Mouse (Mus musculus) hindbrain, embryonic 10.5 days (tissue): ENCODE results near the gene Hsd17b1. TPM values are rescaled to one million over a fixed set of nuclear protein-coding genes. Genes with fewer than 3 reads are reported as not detected.
"Not testable (repeated sequence)": the region's sequence is repeated elsewhere in the genome, so short reads cannot be mapped to it uniquely, and the experiment has no call there.

Experiments
- DNase-seq: peaks from one replicate; pipeline ENCODE4 v3.0.0-alpha.2; 2017; ENCODE audit warnings: low spot score
- H3K27ac ChIP-seq: fragments of 300-500 bp; sonication (generic); 2 replicates; pipeline ENCODE4 v1.5.1; 2016; ENCODE audit warnings: mild to moderate bottlenecking, moderate library complexity
- H3K27me3 ChIP-seq: fragments of 300-500 bp; sonication (generic); 2 replicates; pipeline ENCODE4 v1.6.1; 2016; ENCODE audit warnings: mild to moderate bottlenecking; ENCODE audit not compliant: poor library complexity, insufficient read depth, severe bottlenecking
- H3K36me3 ChIP-seq: fragments of 300-500 bp; sonication (generic); 2 replicates; pipeline ENCODE4 v1.6.1; 2016; ENCODE audit warnings: mild to moderate bottlenecking, moderate library complexity
- H3K4me1 ChIP-seq: fragments of 300-500 bp; sonication (generic); replicated peaks from 2 replicates; pipeline ENCODE4 v1.6.1; 2016; ENCODE audit warnings: mild to moderate bottlenecking
- H3K4me3 ChIP-seq: fragments of 300-500 bp; sonication (generic); 2 replicates; pipeline ENCODE4 v1.5.1; 2016; ENCODE audit warnings: mild to moderate bottlenecking, moderate library complexity
- H3K9me3 ChIP-seq: fragments of 300-500 bp; sonication (generic); 2 replicates; pipeline ENCODE4 v1.6.1; 2016; ENCODE audit warnings: mild to moderate bottlenecking, moderate library complexity
- WGBS: fragments of 180-500 bp; shearing (Covaris S2); methylation state at CpG from one replicate; pipeline ENCODE4 v1.1.7; 2016; 5-methylcytosine and 5-hydroxymethylcytosine counted together
- polyA plus RNA-seq: library from polyadenylated mRNA; unstranded; fragments of >200 nt; fragmentation: Nextera tagmentation; extraction: Ambion mirVana; gene quantifications from 2 replicates; pipeline ENCODE4 v1.2.1, GENCODE M21; 2016

Hsd17b1 gene
- polyA plus RNA-seq, 1 experiment from 2014 or later, result 0.14 TPM

DNA sequence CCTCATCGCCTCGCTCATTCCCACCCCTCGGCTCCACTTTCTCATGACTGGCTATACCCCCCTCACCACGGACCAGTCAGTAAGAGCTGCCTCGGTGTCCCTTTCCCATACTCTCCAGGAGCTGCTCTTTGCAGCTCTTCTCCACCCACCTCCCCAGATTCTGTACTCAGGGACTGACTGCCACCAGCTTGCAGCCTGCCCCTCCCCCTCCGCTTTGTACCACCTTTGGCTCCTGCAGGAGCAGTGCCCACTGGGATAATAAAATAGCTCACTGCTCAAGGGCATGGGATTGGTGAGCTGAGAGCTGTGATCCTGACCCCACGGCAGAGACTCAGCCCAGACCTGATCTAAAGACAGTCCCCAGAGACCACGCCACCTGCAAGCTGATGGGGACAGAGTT is 46.3 kb downstream of the Hsd17b1 start:
- H3K4me1 ChIP-seq, result peaks cover 16% of the 10 kb centered on the region
- WGBS, result 98% methylated on average over 8 of the region's 8 CpGs
- H3K27me3 ChIP-seq, H3K4me3 ChIP-seq, H3K27ac ChIP-seq, DNase-seq: not testable (repeated sequence)
- H3K9me3 ChIP-seq, result peaks cover 15% of the 10 kb centered on the region
- H3K36me3 ChIP-seq, result peaks cover 62% of the 10 kb centered on the region

GRCm38 (mm10) chr11:101125008-101125407 is 46.8 kb downstream of the Hsd17b1 start:
- H3K27ac ChIP-seq, DNase-seq, H3K4me3 ChIP-seq, H3K27me3 ChIP-seq: not testable (repeated sequence)
- H3K9me3 ChIP-seq, result peaks cover 15% of the 10 kb centered on the region
- 97% methylated on average over 9 of the region's 9 CpGs for WGBS
- H3K36me3 ChIP-seq, result peaks cover 62% of the 10 kb centered on the region
- H3K4me1 ChIP-seq, result peaks cover 17% of the 10 kb centered on the region

DNA sequence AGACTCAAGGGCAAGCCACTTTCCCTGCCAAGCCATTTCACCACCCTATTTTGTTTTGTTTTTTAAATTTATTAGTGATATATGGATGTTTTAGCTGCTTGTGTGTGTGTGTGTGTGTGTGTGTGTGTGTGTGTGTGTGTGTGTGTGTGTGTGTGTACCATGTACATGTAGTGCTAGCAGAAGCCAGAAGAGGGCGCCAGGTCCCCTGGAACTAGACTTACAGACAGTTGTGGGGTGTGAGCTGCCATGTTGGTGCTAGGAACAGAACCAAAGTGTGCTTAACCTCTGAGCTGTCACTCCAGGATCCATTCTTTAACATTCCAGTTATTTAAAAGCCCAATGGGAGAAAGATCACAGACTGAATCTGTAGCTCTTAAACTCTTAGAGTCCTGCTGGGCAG is 48.9 kb downstream of the Hsd17b1 start:
- 100% methylated on average over 1 of the region's 1 CpGs for WGBS
- H3K36me3 ChIP-seq, result peaks cover 53% of the 10 kb centered on the region

GRCm38 (mm10) chr11:101128996-101129577 is 50.9 kb downstream of the Hsd17b1 start:
- 87% methylated on average over 11 of the region's 11 CpGs for WGBS
- H3K4me1 ChIP-seq, result peaks cover 3% of the 10 kb centered on the region; the same call in 1 of the 2 replicates
- H3K27ac ChIP-seq, result no peak overlapping the region
- no peak for DNase-seq
- no peaks in the 10 kb centered on the region for H3K27me3 ChIP-seq
- H3K9me3 ChIP-seq, result peaks cover 18% of the 10 kb centered on the region
- H3K36me3 ChIP-seq, result peaks cover 33% of the 10 kb centered on the region
- no peak overlapping the region for H3K4me3 ChIP-seq

More for the DNA sequence above, 48.9 kb downstream of the Hsd17b1 start:
- H3K4me3 ChIP-seq, result no peak overlapping the region
- peaks cover 3% of the 10 kb centered on the region; the same call in 1 of the 2 replicates for H3K4me1 ChIP-seq
- H3K27me3 ChIP-seq, result no peaks in the 10 kb centered on the region
- H3K27ac ChIP-seq, result no peak overlapping the region
- peaks cover 18% of the 10 kb centered on the region for H3K9me3 ChIP-seq
- no peak for DNase-seq

Other genes with a start within 250 kb of the Hsd17b1 start
- 13.6 and 14.8 TPM in 2 replicates for gene Stat5b, start 227.7 kb upstream of the Hsd17b1 start, polyA plus RNA-seq
- 2.0 and 2.8 TPM in 2 replicates for gene Stat5a, start 219.1 kb upstream of the Hsd17b1 start, polyA plus RNA-seq
- 21.1 and 31.5 TPM in 2 replicates for gene Stat3, start 138.9 kb upstream of the Hsd17b1 start, polyA plus RNA-seq
- 18.2 and 21.4 TPM in 2 replicates for gene Cavin1, start 107.5 kb upstream of the Hsd17b1 start, polyA plus RNA-seq
- gene Atp6v0a1, start 69.0 kb upstream of the Hsd17b1 start, polyA plus RNA-seq, result 36.2 and 48.1 TPM in 2 replicates
- 11.2 and 12.9 TPM in 2 replicates for gene Naglu, start 8.4 kb upstream of the Hsd17b1 start, polyA plus RNA-seq
- 53.1 and 59.6 TPM in 2 replicates for gene Coasy, start 4.2 kb downstream of the Hsd17b1 start, polyA plus RNA-seq
- 44.7 and 49.7 TPM in 2 replicates for gene Mlx, start 8.9 kb downstream of the Hsd17b1 start, polyA plus RNA-seq
- gene Psmc3ip, start 17.0 kb downstream of the Hsd17b1 start, polyA plus RNA-seq, result 59.7 and 72.5 TPM in 2 replicates
- gene Retreg3, start 41.5 kb downstream of the Hsd17b1 start, polyA plus RNA-seq, result 17.8 and 21.2 TPM in 2 replicates
- 136 and 141 TPM in 2 replicates for gene Tubg1, start 41.5 kb downstream of the Hsd17b1 start, polyA plus RNA-seq
- 2.8 and 4.8 TPM in 2 replicates for gene Tubg2, start 77.5 kb downstream of the Hsd17b1 start, polyA plus RNA-seq
- 0.29 and 0.71 TPM in 2 replicates for gene Cntnap1, start 92.1 kb downstream of the Hsd17b1 start, polyA plus RNA-seq
- gene Plekhh3, start 92.9 kb downstream of the Hsd17b1 start, polyA plus RNA-seq, result 5.8 and 11.8 TPM in 2 replicates
- 0.15 and 0.20 TPM in 2 replicates for gene Ccr10, start 97.0 kb downstream of the Hsd17b1 start, polyA plus RNA-seq
- gene Ezh1, start 148.1 kb downstream of the Hsd17b1 start, polyA plus RNA-seq, result 13.1 TPM in 2 replicates
- gene Ramp2, start 167.6 kb downstream of the Hsd17b1 start, polyA plus RNA-seq, result 63.9 and 72.3 TPM in 2 replicates
- 135 TPM in 2 replicates for gene Vps25, start 175.3 kb downstream of the Hsd17b1 start, polyA plus RNA-seq
- 6.7 and 7.6 TPM in 2 replicates for gene Wnk4, start 182.2 kb downstream of the Hsd17b1 start, polyA plus RNA-seq
- 0.95 and 1.9 TPM in 2 replicates for gene Cntd1, start 200.6 kb downstream of the Hsd17b1 start, polyA plus RNA-seq
- gene Coa3, start 200.7 kb downstream of the Hsd17b1 start, polyA plus RNA-seq, result 227 and 244 TPM in 2 replicates
- gene Becn1, start 223.9 kb downstream of the Hsd17b1 start, polyA plus RNA-seq, result 153 and 166 TPM in 2 replicates
- gene Psme3, start 237.8 kb downstream of the Hsd17b1 start, polyA plus RNA-seq, result 166 and 190 TPM in 2 replicates
- 1.5 and 2.1 TPM in 2 replicates for gene Aoc2, start 246.7 kb downstream of the Hsd17b1 start, polyA plus RNA-seq